Mouse (Mus musculus): ENCODE measurements around the gene Etnk1. TPM values are rescaled to one million over a fixed set of nuclear protein-coding genes. Genes with fewer than 3 reads are reported as not detected.

The Etnk1 gene
- total and polyA plus RNA-seq, 2 experiments from 2014 or later, result 7.4 to 22.0 TPM

DNA sequence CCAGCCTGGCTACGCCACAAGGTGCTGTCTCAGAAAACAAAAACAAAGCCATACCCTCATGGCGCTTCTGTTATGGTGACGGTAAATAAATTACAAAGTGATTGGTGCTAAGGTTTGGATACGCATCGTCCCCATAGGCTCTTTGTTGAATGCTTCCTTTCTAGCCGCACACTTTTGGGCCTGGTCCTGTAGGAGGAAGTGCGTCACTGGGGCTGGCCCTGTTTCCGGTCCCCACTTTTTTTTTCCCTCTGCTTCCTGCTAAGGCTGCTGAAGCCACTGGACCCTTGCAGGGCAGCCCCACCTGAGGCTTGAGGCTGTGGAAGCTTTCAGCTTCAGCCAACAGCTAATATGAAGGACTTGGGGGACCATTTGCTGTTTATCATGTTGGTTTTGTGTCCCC lies 54.2 kb downstream of the Etnk1 start:
- TF ChIP-seq EP300 (IDR thresholded peaks at IDR 0.05; ENCODE audit: low read depth) (no peak), CTCF (IDR thresholded peaks at IDR 0.05; ENCODE audit: low read depth) (no peak)
- no peak overlapping the region for H3K9ac ChIP-seq (replicated peaks; ENCODE audit: low read depth, low read length)
- H3K4me1 ChIP-seq (ENCODE audit: control insufficient read depth, insufficient read depth), result no peaks in the 10 kb centered on the region
- WGBS, result 84% methylated on average over 8 of the region's 8 CpGs
- no peak for DNase-seq (ENCODE audit: low spot score)
- H3K27me3 ChIP-seq (ENCODE audit: control insufficient read depth, insufficient read depth, low read length), result no peaks in the 10 kb centered on the region
- no peak for ATAC-seq (ENCODE audit: insufficient read depth, low read depth)
- no peaks in the 10 kb centered on the region for H3K9me3 ChIP-seq (replicated peaks; ENCODE audit: control insufficient read depth, low read length)
- H3K4me3 ChIP-seq (ENCODE audit: low read depth, low read length), result no peak overlapping the region
- H3K36me3 ChIP-seq (replicated peaks; ENCODE audit: control insufficient read depth, insufficient read depth, low read length), result no peaks in the 10 kb centered on the region
- no peak overlapping the region for H3K27ac ChIP-seq (ENCODE audit: low read depth)
- H3K4me2 ChIP-seq (ENCODE audit: low read depth, low read length), result no peak overlapping the region

DNA sequence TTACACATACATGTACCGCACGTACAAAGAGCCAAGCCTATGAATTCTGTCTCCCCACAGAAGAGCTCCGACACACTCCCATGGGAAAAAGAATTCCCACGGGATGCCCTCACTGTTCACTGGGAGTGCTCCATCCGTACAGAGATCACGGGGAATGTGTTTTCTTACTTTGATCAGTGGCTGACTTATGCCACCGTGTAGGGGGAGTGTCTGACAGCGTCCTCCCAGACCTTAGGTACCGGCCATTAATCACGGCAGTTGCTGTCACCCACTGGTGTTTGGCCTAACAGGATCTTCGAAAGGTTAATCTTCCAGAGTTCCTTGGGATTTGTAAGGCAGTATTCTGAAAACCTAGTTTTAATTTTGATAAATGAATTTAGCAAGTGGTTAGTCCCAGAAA lies 57.0 kb downstream of the Etnk1 start:
- Histone ChIP-seq H3K36me3 (replicated peaks; ENCODE audit: control insufficient read depth, insufficient read depth, low read length) (no peaks in the 10 kb centered on the region), H3K27me3 (ENCODE audit: control insufficient read depth, insufficient read depth, low read length) (no peaks in the 10 kb centered on the region), H3K4me2 (ENCODE audit: low read depth, low read length) (no peak overlapping the region), H3K27ac (ENCODE audit: low read depth) (no peak overlapping the region), H3K4me1 (ENCODE audit: control insufficient read depth, insufficient read depth) (no peaks in the 10 kb centered on the region), H3K9me3 (replicated peaks; ENCODE audit: control insufficient read depth, low read length) (no peaks in the 10 kb centered on the region), H3K4me3 (ENCODE audit: low read depth, low read length) (no peak overlapping the region), H3K9ac (replicated peaks; ENCODE audit: low read depth, low read length) (no peak overlapping the region)
- TF ChIP-seq CTCF (IDR thresholded peaks at IDR 0.05; ENCODE audit: low read depth), result no peak
- no peak for TF ChIP-seq EP300 (IDR thresholded peaks at IDR 0.05; ENCODE audit: low read depth)
- DNase-seq (ENCODE audit: low spot score) (no peak), ATAC-seq (ENCODE audit: insufficient read depth, low read depth) (no peak)
- WGBS, result 63% methylated on average over 11 of the region's 11 CpGs

DNA sequence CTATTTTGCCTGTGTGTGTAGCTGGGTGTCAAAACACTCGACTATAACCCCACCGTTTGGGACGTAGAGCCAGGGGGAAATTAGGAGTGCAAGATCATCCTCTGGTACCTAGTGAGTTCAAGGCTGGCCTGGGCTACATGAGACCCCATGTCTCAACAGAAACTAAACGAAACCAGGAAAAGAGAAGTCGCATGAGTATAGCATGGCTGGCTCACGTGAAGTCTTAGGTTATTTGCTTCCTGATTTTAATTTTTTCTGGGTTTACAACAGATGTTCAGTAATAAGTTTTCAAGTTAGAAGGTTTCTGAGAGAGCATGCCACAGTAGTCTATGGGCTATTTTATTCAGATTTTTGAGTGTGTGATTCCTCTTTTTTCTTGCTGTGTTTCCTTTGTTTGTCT lies 57.9 kb downstream of the Etnk1 start:
- Histone ChIP-seq H3K9me3 (replicated peaks; ENCODE audit: control insufficient read depth, low read length) (no peaks in the 10 kb centered on the region), H3K4me1 (ENCODE audit: control insufficient read depth, insufficient read depth) (0 out of 2 replicates have a peak, but pooled peaks cover 3% of the 10 kb centered on the region), H3K9ac (replicated peaks; ENCODE audit: low read depth, low read length) (no peak overlapping the region), H3K4me3 (ENCODE audit: low read depth, low read length) (no peak overlapping the region), H3K27ac (ENCODE audit: low read depth) (no peak overlapping the region), H3K36me3 (replicated peaks; ENCODE audit: control insufficient read depth, insufficient read depth, low read length) (no peaks in the 10 kb centered on the region), H3K27me3 (ENCODE audit: control insufficient read depth, insufficient read depth, low read length) (no peaks in the 10 kb centered on the region), H3K4me2 (ENCODE audit: low read depth, low read length) (no peak overlapping the region)
- TF ChIP-seq CTCF (IDR thresholded peaks at IDR 0.05; ENCODE audit: low read depth), result no peak
- no peak for TF ChIP-seq EP300 (IDR thresholded peaks at IDR 0.05; ENCODE audit: low read depth)
- 80% methylated on average over 6 of the region's 6 CpGs for WGBS
- ATAC-seq (ENCODE audit: insufficient read depth, low read depth) (no peak), DNase-seq (ENCODE audit: low spot score) (no peak)

DNA sequence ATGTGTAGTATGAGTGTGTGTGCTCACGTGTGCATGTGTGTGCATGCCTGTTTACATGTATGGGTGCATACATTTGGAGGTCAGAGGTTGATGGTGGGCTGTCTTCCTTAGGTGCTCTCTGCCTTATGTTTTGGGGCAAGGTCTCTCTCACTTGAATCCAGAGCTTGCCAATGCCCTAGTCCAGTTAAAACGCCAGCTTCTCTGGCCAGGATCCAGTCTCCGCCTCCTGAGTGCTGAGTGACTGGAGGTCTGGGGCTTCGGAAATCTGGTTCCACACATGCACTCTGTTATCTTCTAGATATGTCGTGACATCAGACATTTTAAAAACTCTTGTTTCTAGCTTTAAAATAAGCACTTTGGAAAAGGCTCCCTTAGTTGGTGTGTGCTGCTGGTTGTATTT lies 61.7 kb downstream of the Etnk1 start:
- Histone ChIP-seq H3K9me3 (replicated peaks; ENCODE audit: control insufficient read depth, low read length) (no peaks in the 10 kb centered on the region), H3K9ac (replicated peaks; ENCODE audit: low read depth, low read length) (no peak overlapping the region), H3K4me2 (ENCODE audit: low read depth, low read length) (no peak overlapping the region), H3K4me3 (ENCODE audit: low read depth, low read length) (no peak overlapping the region), H3K36me3 (replicated peaks; ENCODE audit: control insufficient read depth, insufficient read depth, low read length) (no peaks in the 10 kb centered on the region), H3K27ac (ENCODE audit: low read depth) (no peak overlapping the region), H3K27me3 (ENCODE audit: control insufficient read depth, insufficient read depth, low read length) (no peaks in the 10 kb centered on the region), H3K4me1 (ENCODE audit: control insufficient read depth, insufficient read depth) (0 out of 2 replicates have a peak, but pooled peaks cover 3% of the 10 kb centered on the region)
- TF ChIP-seq CTCF (IDR thresholded peaks at IDR 0.05; ENCODE audit: low read depth), result no peak
- no peak for TF ChIP-seq EP300 (IDR thresholded peaks at IDR 0.05; ENCODE audit: low read depth)
- 49% methylated on average over 5 of the region's 5 CpGs for WGBS
- DNase-seq (ENCODE audit: low spot score), result no peak
- no peak for ATAC-seq (ENCODE audit: insufficient read depth, low read depth)

DNA sequence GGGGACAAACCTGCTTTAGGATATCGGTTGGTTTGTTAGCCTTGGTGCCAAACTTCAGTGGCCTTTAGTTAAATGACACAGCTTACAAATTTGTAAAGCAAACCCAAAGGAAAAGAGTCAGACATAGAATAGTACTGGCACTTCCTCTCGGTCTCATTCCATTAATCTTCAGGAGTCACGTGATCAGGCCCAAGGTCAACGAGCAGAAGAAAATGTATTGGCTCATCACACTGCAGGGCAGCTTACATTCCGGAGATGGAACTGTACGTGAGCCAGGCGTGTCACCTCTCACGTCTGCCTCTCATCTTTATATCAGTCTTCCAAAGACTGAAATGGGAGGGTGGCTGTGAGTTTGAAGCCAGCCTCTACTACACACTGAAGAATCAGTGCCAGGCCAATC lies 62.9 kb downstream of the Etnk1 start:
- H3K4me2 ChIP-seq (ENCODE audit: low read depth, low read length), result no peak overlapping the region
- H3K4me1 ChIP-seq (ENCODE audit: control insufficient read depth, insufficient read depth), result 0 out of 2 replicates have a peak, but pooled peaks cover 3% of the 10 kb centered on the region
- H3K27me3 ChIP-seq (ENCODE audit: control insufficient read depth, insufficient read depth, low read length), result no peaks in the 10 kb centered on the region
- ATAC-seq (ENCODE audit: insufficient read depth, low read depth), result no peak
- no peak overlapping the region for H3K4me3 ChIP-seq (ENCODE audit: low read depth, low read length)
- no peak for DNase-seq (ENCODE audit: low spot score)
- no peaks in the 10 kb centered on the region for H3K36me3 ChIP-seq (replicated peaks; ENCODE audit: control insufficient read depth, insufficient read depth, low read length)
- H3K27ac ChIP-seq (ENCODE audit: low read depth), result no peak overlapping the region
- WGBS, result 41% methylated on average over 8 of the region's 8 CpGs
- no peaks in the 10 kb centered on the region for H3K9me3 ChIP-seq (replicated peaks; ENCODE audit: control insufficient read depth, low read length)
- TF ChIP-seq CTCF (IDR thresholded peaks at IDR 0.05; ENCODE audit: low read depth), result no peak
- TF ChIP-seq EP300 (IDR thresholded peaks at IDR 0.05; ENCODE audit: low read depth), result no peak
- H3K9ac ChIP-seq (replicated peaks; ENCODE audit: low read depth, low read length), result no peak overlapping the region

DNA sequence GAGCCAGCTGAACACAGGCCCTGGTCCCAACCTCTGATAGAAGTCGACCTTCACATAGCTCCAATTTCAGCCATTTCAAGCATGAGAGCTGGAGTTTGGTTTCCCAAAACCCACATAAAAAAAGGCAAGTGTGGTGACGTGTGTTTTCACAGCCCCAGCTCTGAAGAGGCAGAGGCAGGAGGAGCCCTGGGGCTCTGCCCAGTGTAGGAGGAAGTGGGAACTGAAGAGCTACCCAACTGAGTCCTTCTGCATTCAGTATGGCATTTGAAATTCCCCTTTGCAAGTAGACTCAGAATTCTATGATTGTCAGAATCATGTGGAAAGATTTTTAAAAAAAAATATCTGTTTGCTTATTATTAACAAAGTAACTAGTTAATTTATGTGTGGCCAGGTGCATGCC lies 63.9 kb downstream of the Etnk1 start:
- no peak for TF ChIP-seq EP300 (IDR thresholded peaks at IDR 0.05; ENCODE audit: low read depth)
- no peak for TF ChIP-seq CTCF (IDR thresholded peaks at IDR 0.05; ENCODE audit: low read depth)
- Histone ChIP-seq H3K27ac (ENCODE audit: low read depth) (no peak overlapping the region), H3K4me2 (ENCODE audit: low read depth, low read length) (no peak overlapping the region), H3K9me3 (replicated peaks; ENCODE audit: control insufficient read depth, low read length) (no peaks in the 10 kb centered on the region), H3K36me3 (replicated peaks; ENCODE audit: control insufficient read depth, insufficient read depth, low read length) (no peaks in the 10 kb centered on the region), H3K4me3 (ENCODE audit: low read depth, low read length) (no peak overlapping the region), H3K4me1 (ENCODE audit: control insufficient read depth, insufficient read depth) (0 out of 2 replicates have a peak, but pooled peaks cover 3% of the 10 kb centered on the region), H3K27me3 (ENCODE audit: control insufficient read depth, insufficient read depth, low read length) (no peaks in the 10 kb centered on the region), H3K9ac (replicated peaks; ENCODE audit: low read depth, low read length) (no peak overlapping the region)
- WGBS, result 81% methylated on average over 2 of the region's 2 CpGs
- ATAC-seq (ENCODE audit: insufficient read depth, low read depth) (no peak), DNase-seq (ENCODE audit: low spot score) (no peak)
